Mouse (Mus musculus): Measurements from ENCODE around the gene Scamp1. TPM values are rescaled to one million over a fixed set of nuclear protein-coding genes. Genes with fewer than 3 reads are reported as not detected.

Gene Scamp1
- polyA plus RNA-seq, 1 experiment from 2014 or later: 165 TPM

- Histone ChIP-seq H3K4me1 (ENCODE audit: control insufficient read depth, insufficient read depth, low read length) (peaks cover 5% of the 10 kb centered on the region), H3K27ac (replicated peaks; ENCODE audit: low read depth, low read length) (no peak overlapping the region), H3K27me3 (ENCODE audit: control insufficient read depth, insufficient read depth, low read length) (no peaks in the 10 kb centered on the region), H3K4me3 (replicated peaks; ENCODE audit: low read depth, low read length) (no peak overlapping the region), H3K9me3 (ENCODE audit: control insufficient read depth, low read length) (no peaks in the 10 kb centered on the region), H3K9ac (replicated peaks; ENCODE audit: low read length) (no peak overlapping the region), H3K4me2 (ENCODE audit: low read length) (no peak overlapping the region), H3K36me3 (ENCODE audit: control insufficient read depth, insufficient read depth, low read length) (no peaks in the 10 kb centered on the region)
- DNase-seq (no peak), ATAC-seq (ENCODE audit: low FRiP score, low TSS enrichment) (no peak)
- WGBS: 95% methylated on average over 3 of the region's 3 CpGs
Measured at GRCm38 (mm10) chr13:94254286-94254685, 31.4 kb downstream of the Scamp1 start.

GRCm38 (mm10) chr13:94253052-94253451, 32.6 kb downstream of the Scamp1 start:
- Histone ChIP-seq H3K4me1 (ENCODE audit: control insufficient read depth, insufficient read depth, low read length) (peaks cover 5% of the 10 kb centered on the region), H3K4me2 (ENCODE audit: low read length) (no peak overlapping the region), H3K4me3 (replicated peaks; ENCODE audit: low read depth, low read length) (no peak overlapping the region), H3K36me3 (ENCODE audit: control insufficient read depth, insufficient read depth, low read length) (no peaks in the 10 kb centered on the region), H3K9ac (replicated peaks; ENCODE audit: low read length) (no peak overlapping the region), H3K9me3 (ENCODE audit: control insufficient read depth, low read length) (no peaks in the 10 kb centered on the region), H3K27ac (replicated peaks; ENCODE audit: low read depth, low read length) (no peak overlapping the region), H3K27me3 (ENCODE audit: control insufficient read depth, insufficient read depth, low read length) (no peaks in the 10 kb centered on the region)
- ATAC-seq (ENCODE audit: low FRiP score, low TSS enrichment) (no peak), DNase-seq (no peak)
- 96% methylated on average over 5 of the region's 5 CpGs for WGBS

DNA sequence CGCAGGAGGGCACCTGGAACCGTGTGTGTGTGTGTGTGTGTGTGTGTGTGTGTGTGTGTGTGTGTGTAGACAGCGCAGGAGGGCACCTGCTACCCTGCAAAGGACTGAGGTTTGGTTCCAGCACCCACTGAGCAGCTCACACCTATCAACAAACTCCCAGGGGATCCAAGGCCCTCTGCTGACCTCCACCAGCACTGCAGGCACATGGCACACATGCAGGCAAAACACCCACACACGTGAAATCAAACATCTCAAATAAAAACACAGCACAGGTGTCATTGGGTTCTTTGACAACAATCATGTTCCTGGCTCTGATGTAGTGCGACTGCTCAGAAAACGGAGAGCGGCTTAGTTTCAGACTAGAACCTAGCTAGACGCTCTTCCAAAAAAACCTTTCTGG, 34.9 kb downstream of the Scamp1 start:
- Histone ChIP-seq H3K4me2 (ENCODE audit: low read length) (no peak overlapping the region), H3K9me3 (ENCODE audit: control insufficient read depth, low read length) (no peaks in the 10 kb centered on the region), H3K4me3 (replicated peaks; ENCODE audit: low read depth, low read length) (no peak overlapping the region), H3K36me3 (ENCODE audit: control insufficient read depth, insufficient read depth, low read length) (no peaks in the 10 kb centered on the region), H3K4me1 (ENCODE audit: control insufficient read depth, insufficient read depth, low read length) (no peaks in the 10 kb centered on the region), H3K9ac (replicated peaks; ENCODE audit: low read length) (no peak overlapping the region), H3K27ac (replicated peaks; ENCODE audit: low read depth, low read length) (no peak overlapping the region), H3K27me3 (ENCODE audit: control insufficient read depth, insufficient read depth, low read length) (no peaks in the 10 kb centered on the region)
- 95% methylated on average over 6 of the region's 8 CpGs for WGBS
- DNase-seq: no peak
- ATAC-seq (ENCODE audit: low FRiP score, low TSS enrichment): no peak

DNA sequence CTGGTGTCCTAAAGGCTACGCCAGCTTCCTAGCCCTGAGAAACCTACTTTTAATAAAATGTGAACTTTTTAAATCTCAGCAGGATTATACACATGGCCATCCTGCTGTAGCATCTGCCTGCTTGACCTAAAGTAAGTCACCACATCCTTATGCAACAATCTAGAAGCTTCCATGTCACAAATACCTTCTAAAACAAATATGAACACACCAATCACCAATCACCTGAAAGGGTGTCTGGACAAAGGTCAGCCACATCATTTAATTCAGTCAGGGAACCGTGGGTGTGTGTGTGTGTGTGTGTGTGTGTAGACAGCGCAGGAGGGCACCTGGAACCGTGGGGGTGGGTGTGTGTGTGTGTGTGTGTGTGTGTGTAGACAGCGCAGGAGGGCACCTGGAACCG, 35.5 kb downstream of the Scamp1 start:
- Histone ChIP-seq H3K36me3 (ENCODE audit: control insufficient read depth, insufficient read depth, low read length) (no peaks in the 10 kb centered on the region), H3K27ac (replicated peaks; ENCODE audit: low read depth, low read length) (no peak overlapping the region), H3K4me3 (replicated peaks; ENCODE audit: low read depth, low read length) (no peak overlapping the region), H3K9ac (replicated peaks; ENCODE audit: low read length) (no peak overlapping the region), H3K4me1 (ENCODE audit: control insufficient read depth, insufficient read depth, low read length) (no peaks in the 10 kb centered on the region), H3K27me3 (ENCODE audit: control insufficient read depth, insufficient read depth, low read length) (no peaks in the 10 kb centered on the region), H3K4me2 (ENCODE audit: low read length) (no peak overlapping the region), H3K9me3 (ENCODE audit: control insufficient read depth, low read length) (no peaks in the 10 kb centered on the region)
- no peak for DNase-seq
- 90% methylated on average over 6 of the region's 6 CpGs for WGBS
- no peak for ATAC-seq (ENCODE audit: low FRiP score, low TSS enrichment)

GRCm38 (mm10) chr13:94242897-94243296, 42.8 kb downstream of the Scamp1 start:
- Histone ChIP-seq H3K27me3 (ENCODE audit: control insufficient read depth, insufficient read depth, low read length) (no peaks in the 10 kb centered on the region), H3K9ac (replicated peaks; ENCODE audit: low read length) (no peak overlapping the region), H3K4me1 (ENCODE audit: control insufficient read depth, insufficient read depth, low read length) (peaks cover 6% of the 10 kb centered on the region; the same call in 1 of the 2 replicates), H3K36me3 (ENCODE audit: control insufficient read depth, insufficient read depth, low read length) (no peaks in the 10 kb centered on the region), H3K27ac (replicated peaks; ENCODE audit: low read depth, low read length) (no peak overlapping the region), H3K4me3 (replicated peaks; ENCODE audit: low read depth, low read length) (no peak overlapping the region), H3K4me2 (ENCODE audit: low read length) (no peak overlapping the region), H3K9me3 (ENCODE audit: control insufficient read depth, low read length) (no peaks in the 10 kb centered on the region)
- WGBS: 80% methylated on average over 2 of the region's 2 CpGs
- no peak for DNase-seq
- ATAC-seq (ENCODE audit: low FRiP score, low TSS enrichment): no peak

DNA sequence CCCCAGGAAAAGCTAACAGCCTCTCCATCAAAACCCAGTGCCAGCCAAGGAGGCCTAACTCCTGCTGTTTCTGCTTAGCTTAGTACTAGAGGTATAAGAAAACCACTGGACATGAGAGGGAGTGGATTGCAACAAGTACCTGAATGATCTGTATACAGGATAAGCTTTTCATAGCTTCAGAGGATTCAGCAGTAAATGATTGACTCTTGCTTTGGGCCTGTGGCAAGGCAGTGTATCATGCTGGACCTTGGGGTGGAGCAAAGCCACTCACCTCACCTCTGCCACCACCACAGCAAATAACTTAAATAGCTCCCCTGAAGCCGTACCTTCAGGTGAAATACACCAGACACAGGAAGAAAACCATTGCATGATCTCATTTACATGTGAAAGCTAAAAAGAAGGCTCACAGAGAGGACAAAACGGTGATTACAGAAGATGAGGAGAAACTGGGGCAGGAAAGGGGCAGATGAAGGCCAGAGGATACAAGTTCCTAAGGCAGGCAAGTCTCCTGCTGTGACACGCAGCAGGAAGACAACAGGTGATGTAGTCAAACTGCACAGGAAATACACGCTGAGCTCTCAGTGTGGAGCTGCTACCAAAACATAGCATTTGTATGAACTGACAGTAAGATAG, 43.6 kb downstream of the Scamp1 start:
- no peak for ATAC-seq (ENCODE audit: low FRiP score, low TSS enrichment)
- H3K27ac ChIP-seq (replicated peaks; ENCODE audit: low read depth, low read length): no peak overlapping the region; the same call in 1 of the 2 replicates
- H3K4me1 ChIP-seq (ENCODE audit: control insufficient read depth, insufficient read depth, low read length): peaks cover 6% of the 10 kb centered on the region; the same call in 1 of the 2 replicates
- no peaks in the 10 kb centered on the region for H3K9me3 ChIP-seq (ENCODE audit: control insufficient read depth, low read length)
- WGBS: 47% methylated on average over 4 of the region's 4 CpGs
- H3K27me3 ChIP-seq (ENCODE audit: control insufficient read depth, insufficient read depth, low read length): no peaks in the 10 kb centered on the region
- H3K4me2 ChIP-seq (ENCODE audit: low read length): no peak overlapping the region
- H3K36me3 ChIP-seq (ENCODE audit: control insufficient read depth, insufficient read depth, low read length): no peaks in the 10 kb centered on the region
- DNase-seq: no peak
- H3K9ac ChIP-seq (replicated peaks; ENCODE audit: low read length): no peak overlapping the region
- no peak overlapping the region for H3K4me3 ChIP-seq (replicated peaks; ENCODE audit: low read depth, low read length)

DNA sequence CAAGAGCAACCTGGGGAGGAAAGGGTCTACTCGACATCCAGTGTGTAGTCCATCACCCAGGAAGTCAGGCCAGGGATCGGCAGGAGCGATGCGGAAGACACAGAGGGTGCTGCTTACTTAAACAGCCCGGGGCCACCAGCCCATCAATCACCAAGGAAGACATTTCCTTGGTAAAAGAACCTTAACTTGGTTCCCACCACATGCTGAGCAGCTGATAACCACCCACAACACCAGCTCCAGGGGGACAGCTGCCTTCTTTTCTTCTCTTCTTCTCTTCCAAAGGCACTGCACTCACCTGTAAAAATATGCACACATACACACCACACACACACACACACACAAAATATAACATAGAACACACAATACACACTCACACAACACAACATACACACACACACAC, 44.8 kb downstream of the Scamp1 start:
- Histone ChIP-seq H3K27me3 (ENCODE audit: control insufficient read depth, insufficient read depth, low read length) (no peaks in the 10 kb centered on the region), H3K27ac (replicated peaks; ENCODE audit: low read depth, low read length) (no peak overlapping the region), H3K9me3 (ENCODE audit: control insufficient read depth, low read length) (no peaks in the 10 kb centered on the region), H3K4me3 (replicated peaks; ENCODE audit: low read depth, low read length) (no peak overlapping the region), H3K4me1 (ENCODE audit: control insufficient read depth, insufficient read depth, low read length) (peaks cover 6% of the 10 kb centered on the region; the same call in 1 of the 2 replicates), H3K36me3 (ENCODE audit: control insufficient read depth, insufficient read depth, low read length) (no peaks in the 10 kb centered on the region), H3K9ac (replicated peaks; ENCODE audit: low read length) (no peak overlapping the region), H3K4me2 (ENCODE audit: low read length) (no peak overlapping the region)
- WGBS: 81% methylated on average over 5 of the region's 5 CpGs
- ATAC-seq (ENCODE audit: low FRiP score, low TSS enrichment): no peak
- DNase-seq: no peak

GRCm38 (mm10) chr13:94240111-94240510, 45.5 kb downstream of the Scamp1 start:
- no peaks in the 10 kb centered on the region for H3K36me3 ChIP-seq (ENCODE audit: control insufficient read depth, insufficient read depth, low read length)
- no peak overlapping the region for H3K4me3 ChIP-seq (replicated peaks; ENCODE audit: low read depth, low read length)
- no peak overlapping the region for H3K27ac ChIP-seq (replicated peaks; ENCODE audit: low read depth, low read length)
- no peak overlapping the region for H3K9ac ChIP-seq (replicated peaks; ENCODE audit: low read length)
- DNase-seq: no peak
- no peaks in the 10 kb centered on the region for H3K9me3 ChIP-seq (ENCODE audit: control insufficient read depth, low read length)
- H3K4me2 ChIP-seq (ENCODE audit: low read length): no peak overlapping the region
- no peak for ATAC-seq (ENCODE audit: low FRiP score, low TSS enrichment)
- WGBS: 86% methylated on average over 6 of the region's 6 CpGs
- peaks cover 6% of the 10 kb centered on the region; the same call in 1 of the 2 replicates for H3K4me1 ChIP-seq (ENCODE audit: control insufficient read depth, insufficient read depth, low read length)
- H3K27me3 ChIP-seq (ENCODE audit: control insufficient read depth, insufficient read depth, low read length): no peaks in the 10 kb centered on the region

GRCm38 (mm10) chr13:94239488-94239887, 46.2 kb downstream of the Scamp1 start:
- DNase-seq (no peak), ATAC-seq (ENCODE audit: low FRiP score, low TSS enrichment) (no peak)
- Histone ChIP-seq H3K4me3 (replicated peaks; ENCODE audit: low read depth, low read length) (no peak overlapping the region), H3K36me3 (ENCODE audit: control insufficient read depth, insufficient read depth, low read length) (no peaks in the 10 kb centered on the region), H3K27me3 (ENCODE audit: control insufficient read depth, insufficient read depth, low read length) (no peaks in the 10 kb centered on the region), H3K27ac (replicated peaks; ENCODE audit: low read depth, low read length) (no peak overlapping the region), H3K9me3 (ENCODE audit: control insufficient read depth, low read length) (no peaks in the 10 kb centered on the region), H3K4me2 (ENCODE audit: low read length) (no peak overlapping the region), H3K9ac (replicated peaks; ENCODE audit: low read length) (no peak overlapping the region), H3K4me1 (ENCODE audit: control insufficient read depth, insufficient read depth, low read length) (peaks cover 6% of the 10 kb centered on the region; the same call in 1 of the 2 replicates)
- 57% methylated on average over 4 of the region's 4 CpGs for WGBS
